19 mouse cellular contexts compared by ENCODE assay signal in the genomic region with DNA sequence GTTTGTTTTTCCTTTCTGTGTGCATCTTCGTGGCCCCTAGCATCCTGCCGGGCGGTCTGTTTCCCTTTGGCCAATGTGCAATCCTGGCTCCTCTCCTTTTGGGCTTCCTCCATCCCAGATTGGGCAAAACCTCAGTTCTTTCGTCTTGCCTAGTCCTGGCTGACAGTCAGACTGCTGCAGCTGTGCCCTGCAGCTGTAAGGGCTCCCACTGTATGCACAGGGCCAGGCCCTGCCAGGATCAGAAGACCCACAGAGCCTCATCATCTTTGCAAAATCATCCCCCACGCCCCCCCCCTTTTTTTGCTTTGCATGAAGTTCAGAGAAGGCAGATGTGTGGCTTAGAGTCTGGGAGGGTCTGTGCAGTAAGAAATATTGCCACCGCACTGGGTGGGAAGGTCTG.
DNase-seq lines count a peak whose midpoint lies in the region; TF ChIP-seq lines count a peak whose summit lies in the region.
"Had no signal": no experiment of that assay in that cellular context is flagged by ENCODE, and none has a peak within 500 bp of the region (broad histone marks: within the 10 kb centered on the region; RNA-seq: fewer than 3 reads in every experiment).

No protein-coding gene starts in this region.

- DNase-seq in gastrocnemius, adult 2 months: peak; percentile 41
- DNase-seq in gastrocnemius, postnatal 10 days: no peak
- peak; percentile 5 for DNase-seq in right cerebral cortex, adult 18-20 months
- no peak for DNase-seq in right cerebral cortex, postnatal 4 days
- peak; percentile 28 for DNase-seq in gastrocnemius, postnatal 14 days
- DNase-seq in lung, postnatal 36 days: peak; percentile 32
- DNase-seq in urinary bladder, postnatal 36 days (ENCODE audit: low spot score in 2 of 2): no peak
- no peak for DNase-seq in right cerebral cortex, postnatal 14 days
- DNase-seq: adrenal gland, postnatal 25 days; cerebellum, postnatal 10 days; heart, postnatal 4 days; kidney, adult 2 months; kidney, postnatal 25 days; layer of hippocampus, postnatal 36 days; thymus, adult 18-20 months had no signal

- no peak overlapping the region for H3K27ac ChIP-seq in gastrocnemius, adult 2 months
- H3K27ac ChIP-seq: hindbrain, postnatal 0 days; liver, embryonic 15.5 days had no signal

- no peak overlapping the region for H3K4me3 ChIP-seq in gastrocnemius, adult 2 months
- H3K4me3 ChIP-seq: liver, embryonic 15.5 days; megakaryocyte, embryonic 14.5 days; myocyte had no signal

- TF ChIP-seq CTCF in gastrocnemius, adult 2 months (IDR thresholded peaks at IDR 0.05): no peak

- intact Hi-C loops in gastrocnemius, adult 2 months (cut with DNase I): no loop called here
- intact Hi-C loops in gastrocnemius, postnatal 14 days (cut with DNase I; ENCODE audit: low total_unique reads): no loop called here

Comparison
In these comparisons a context has a peak if more than half of its experiments do, and no peak if none do; other contexts are left out.
1. DNase-seq: peak in gastrocnemius, adult 2 months (single experiment), right cerebral cortex, adult 18-20 months (single experiment), gastrocnemius, postnatal 14 days (single experiment) and lung, postnatal 36 days (single experiment); none in gastrocnemius, postnatal 10 days (single experiment), right cerebral cortex, postnatal 4 days (single experiment), urinary bladder, postnatal 36 days (0 of 2) and right cerebral cortex, postnatal 14 days (single experiment).